Mouse (Mus musculus) stomach, embryonic 16.5 days (tissue): ENCODE measurements at regions not wholly inside any gene's neighbourhood (a gene's known extent, or its start where the extent isn't known, plus 50 kb on each side); places are given as distances from the start of the nearest gene placed in this dataset.

Source experiments
- ATAC-seq: fragments of 200-750 bp; cut with Nextera tagmentation; 2 replicates; pipeline ENCODE4 v1.8.0; 2017; ENCODE audit warnings: moderate number of reproducible peaks, moderate TSS enrichment; ENCODE audit not compliant: insufficient read depth, low FRiP score
- H3K27ac ChIP-seq: fragments of 300-500 bp; sonication (generic); 2 replicates; pipeline ENCODE4 v1.5.1; 2014; ENCODE audit warnings: low read length
- H3K27me3 ChIP-seq: fragments of 300-500 bp; sonication (generic); 2 replicates; pipeline ENCODE4 v1.6.1; 2014; ENCODE audit warnings: low read length, control low read depth, mixed read lengths; ENCODE audit not compliant: control insufficient read depth, insufficient read depth
- H3K36me3 ChIP-seq: fragments of 300-500 bp; sonication (generic); 2 replicates; pipeline ENCODE4 v1.6.1; 2014; ENCODE audit warnings: low read length; ENCODE audit not compliant: control insufficient read depth, insufficient read depth
- H3K4me1 ChIP-seq: fragments of 300-500 bp; sonication (generic); 2 replicates; pipeline ENCODE4 v1.6.1; 2014; ENCODE audit warnings: low read length, control low read depth, mixed read lengths; ENCODE audit not compliant: control insufficient read depth, insufficient read depth
- H3K4me2 ChIP-seq: fragments of 300-500 bp; sonication (generic); 2 replicates; pipeline ENCODE4 v1.6.1; 2014; ENCODE audit warnings: low read depth, low read length, mixed read lengths
- H3K4me3 ChIP-seq: fragments of 300-500 bp; sonication (generic); replicated peaks from 2 replicates; pipeline ENCODE4 v1.5.1; 2014; ENCODE audit warnings: mild to moderate bottlenecking, low read length
- H3K9ac ChIP-seq: fragments of 300-500 bp; sonication (generic); 2 replicates; pipeline ENCODE4 v1.6.1; 2014; ENCODE audit warnings: low read length
- H3K9me3 ChIP-seq: fragments of 300-500 bp; sonication (generic); replicated peaks from 2 replicates; pipeline ENCODE4 v1.6.1; 2016; ENCODE audit warnings: low read length, control low read depth; ENCODE audit not compliant: control insufficient read depth
- WGBS: fragments of 180-500 bp; shearing (Covaris S2); extraction: QIAGEN DNeasy Blood & Tissue Kit; methylation state at CpG from one replicate; pipeline ENCODE4 v1.1.7; 2014; 5-methylcytosine and 5-hydroxymethylcytosine counted together

DNA sequence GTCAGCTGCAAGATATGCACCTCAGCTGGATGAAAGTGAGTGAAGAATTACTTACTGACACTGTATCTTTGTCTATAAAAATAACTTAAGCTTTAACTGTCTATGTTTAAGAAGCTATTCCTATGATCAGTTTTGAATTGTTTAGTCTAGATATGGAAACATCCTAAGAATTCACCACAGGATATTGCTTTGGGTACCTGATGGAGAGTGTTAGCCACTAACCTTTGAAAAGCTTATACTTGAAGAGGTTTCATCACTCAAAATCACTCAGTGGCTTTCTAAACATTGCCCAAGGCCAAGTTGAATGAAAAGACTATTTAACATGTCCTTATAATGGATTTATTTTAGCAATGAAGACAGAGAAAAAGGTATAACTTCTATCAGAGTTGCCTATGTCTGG lies 111.6 kb upstream of the Kcnab1 start:
- Histone ChIP-seq H3K9me3 (no peaks in the 10 kb centered on the region), H3K4me3 (no peak overlapping the region), H3K9ac (no peak overlapping the region), H3K27me3 (no peaks in the 10 kb centered on the region), H3K27ac (no peak overlapping the region), H3K4me1 (no peaks in the 10 kb centered on the region), H3K36me3 (no peaks in the 10 kb centered on the region), H3K4me2 (no peak overlapping the region)
- no peak for ATAC-seq

DNA sequence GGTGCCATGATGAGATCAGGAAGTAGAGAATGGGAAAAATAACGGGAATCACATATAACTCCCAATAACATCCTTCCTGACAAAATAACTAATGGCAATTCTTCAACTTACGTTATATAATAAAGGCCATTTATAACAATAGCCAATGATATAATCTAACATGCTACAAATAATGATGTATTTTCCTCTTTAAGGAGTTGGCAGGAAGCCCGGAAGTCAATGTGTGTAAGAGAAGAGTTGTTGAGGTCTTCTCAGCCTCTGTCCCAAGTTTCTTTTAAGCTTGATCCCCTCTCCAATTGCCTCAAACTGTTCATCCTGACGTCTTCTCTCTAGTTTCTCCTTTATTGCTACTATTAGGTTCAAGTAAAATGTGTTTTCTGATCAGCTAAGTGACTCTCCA lies 108.1 kb upstream of the Kcnab1 start:
- Histone ChIP-seq H3K4me1 (no peaks in the 10 kb centered on the region), H3K27me3 (no peaks in the 10 kb centered on the region), H3K9ac (no peak overlapping the region), H3K4me2 (no peak overlapping the region), H3K27ac (no peak overlapping the region), H3K4me3 (no peak overlapping the region), H3K9me3 (no peaks in the 10 kb centered on the region), H3K36me3 (no peaks in the 10 kb centered on the region)
- ATAC-seq, result no peak
- WGBS, result 40% methylated on average over 4 of the region's 4 CpGs

DNA sequence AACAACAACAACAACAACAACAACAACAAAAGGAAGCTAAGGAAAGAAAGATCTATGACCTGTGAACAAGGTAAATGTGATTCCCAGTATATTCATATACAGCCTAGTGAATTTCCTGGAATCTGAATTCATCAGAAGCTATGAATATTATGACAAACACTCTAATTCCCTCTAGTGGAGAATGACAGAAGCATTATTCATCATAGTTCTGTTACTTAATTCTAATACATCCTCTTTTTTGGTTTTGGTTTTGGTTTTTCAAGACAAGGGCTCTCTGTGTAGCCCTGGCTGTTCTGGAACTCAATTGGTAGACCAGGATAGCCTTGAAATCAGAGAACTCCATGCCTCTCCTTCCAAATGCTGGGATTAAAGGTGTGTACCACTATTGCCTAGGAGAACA lies 106.6 kb upstream of the Kcnab1 start:
- Histone ChIP-seq H3K27me3 (no peaks in the 10 kb centered on the region), H3K9me3 (no peaks in the 10 kb centered on the region), H3K36me3 (no peaks in the 10 kb centered on the region), H3K27ac (no peak overlapping the region), H3K4me1 (no peaks in the 10 kb centered on the region), H3K4me3 (no peak overlapping the region), H3K9ac (no peak overlapping the region), H3K4me2 (no peak overlapping the region)
- no peak for ATAC-seq

DNA sequence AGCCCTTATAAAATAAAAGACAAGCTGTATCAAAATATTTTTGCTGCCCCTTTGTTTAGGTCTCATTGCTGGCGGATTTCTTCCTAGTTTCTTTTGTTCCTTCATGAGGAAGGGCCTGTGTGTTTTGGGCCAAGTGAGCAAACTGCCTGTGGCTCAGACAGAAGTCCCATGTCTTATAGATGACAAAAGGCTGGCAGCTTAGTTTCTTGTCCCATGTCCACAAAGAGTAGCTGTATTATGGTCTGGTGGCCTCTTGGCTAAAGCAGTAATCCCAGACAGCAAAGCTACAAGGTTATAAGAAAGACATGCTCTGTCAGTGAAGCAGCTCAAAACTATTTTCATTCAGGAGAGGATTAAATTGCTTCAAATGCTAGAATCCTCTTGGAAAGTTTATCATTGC lies 103.1 kb upstream of the Kcnab1 start:
- Histone ChIP-seq H3K4me1 (no peaks in the 10 kb centered on the region), H3K4me2 (no peak overlapping the region), H3K9me3 (no peaks in the 10 kb centered on the region), H3K27me3 (no peaks in the 10 kb centered on the region), H3K27ac (no peak overlapping the region), H3K4me3 (no peak overlapping the region), H3K36me3 (no peaks in the 10 kb centered on the region), H3K9ac (no peak overlapping the region)
- WGBS, result 71% methylated on average over 1 of the region's 1 CpGs
- no peak for ATAC-seq

DNA sequence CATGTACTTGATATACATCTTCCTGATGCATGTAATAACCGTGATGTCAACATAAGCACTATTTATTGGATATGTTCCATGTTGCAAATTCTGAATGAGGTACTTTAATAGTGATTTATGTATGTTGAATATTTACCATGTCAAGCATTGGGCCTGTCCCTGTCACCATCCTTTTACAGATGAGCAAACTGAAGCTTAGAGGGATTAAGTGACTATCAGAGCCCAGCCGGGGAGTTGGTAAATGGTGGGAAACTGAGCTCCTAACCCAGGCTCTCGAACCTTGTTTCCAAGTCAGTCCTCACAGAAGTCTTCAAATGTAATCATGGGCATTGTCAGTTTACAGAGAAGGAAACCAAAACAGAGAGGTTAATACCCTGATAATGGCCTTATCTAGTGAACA lies 102.6 kb upstream of the Kcnab1 start:
- H3K27ac ChIP-seq, result no peak overlapping the region
- no peaks in the 10 kb centered on the region for H3K9me3 ChIP-seq
- WGBS, result 50% methylated on average over 3 of the region's 3 CpGs
- no peak overlapping the region for H3K4me2 ChIP-seq
- no peaks in the 10 kb centered on the region for H3K27me3 ChIP-seq
- no peak overlapping the region for H3K4me3 ChIP-seq
- ATAC-seq, result no peak
- H3K4me1 ChIP-seq, result no peaks in the 10 kb centered on the region
- no peak overlapping the region for H3K9ac ChIP-seq
- no peaks in the 10 kb centered on the region for H3K36me3 ChIP-seq

DNA sequence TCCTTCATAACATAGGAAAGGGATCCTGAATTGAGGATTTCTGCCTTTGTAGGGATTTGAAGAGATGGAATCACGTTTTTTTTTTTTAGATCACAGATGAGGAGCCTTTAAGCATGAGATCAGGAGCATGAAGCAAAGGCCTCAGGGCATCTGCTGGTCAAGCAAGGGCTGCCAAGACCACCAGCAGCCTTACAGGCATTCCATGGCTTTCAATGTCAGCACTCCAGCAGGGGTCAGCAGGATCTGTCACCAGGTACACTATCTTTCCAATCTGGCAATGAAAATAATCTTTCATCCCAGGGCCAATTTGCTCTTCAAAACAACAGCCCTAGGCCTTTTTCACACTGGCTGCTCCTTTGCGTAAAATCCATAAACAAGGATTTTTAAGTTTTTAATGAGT lies 85.3 kb upstream of the Kcnab1 start:
- Histone ChIP-seq H3K9me3 (no peaks in the 10 kb centered on the region), H3K27ac (no peak overlapping the region), H3K9ac (no peak overlapping the region), H3K4me2 (no peak overlapping the region), H3K4me3 (no peak overlapping the region), H3K4me1 (no peaks in the 10 kb centered on the region), H3K27me3 (no peaks in the 10 kb centered on the region), H3K36me3 (no peaks in the 10 kb centered on the region)
- no peak for ATAC-seq
- 74% methylated on average over 2 of the region's 2 CpGs for WGBS

DNA sequence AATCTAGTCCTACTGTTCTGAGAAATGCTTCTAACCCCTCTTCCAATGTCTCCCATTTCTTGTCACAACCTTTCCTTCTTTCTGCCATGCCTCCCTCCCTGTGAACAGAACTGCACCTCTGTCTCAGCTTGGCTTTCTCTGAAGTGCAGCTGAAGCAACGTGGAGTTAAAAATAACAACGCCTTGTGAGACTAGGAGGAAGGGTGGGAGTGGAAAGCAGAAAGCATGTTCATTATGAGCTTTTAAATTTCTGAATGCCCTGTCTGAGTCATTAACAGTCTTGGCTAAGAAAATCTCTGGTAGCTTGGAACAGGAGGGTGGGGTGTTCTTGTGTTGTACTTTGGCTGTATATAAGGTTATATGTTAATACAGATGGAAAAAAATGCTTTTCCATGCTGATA lies 71.6 kb upstream of the Kcnab1 start:
- no peak overlapping the region for H3K4me2 ChIP-seq
- no peak overlapping the region for H3K27ac ChIP-seq
- ATAC-seq, result no peak
- no peaks in the 10 kb centered on the region for H3K9me3 ChIP-seq
- H3K4me1 ChIP-seq, result no peaks in the 10 kb centered on the region
- 70% methylated on average over 2 of the region's 2 CpGs for WGBS
- H3K36me3 ChIP-seq, result no peaks in the 10 kb centered on the region
- H3K4me3 ChIP-seq, result no peak overlapping the region
- H3K27me3 ChIP-seq, result no peaks in the 10 kb centered on the region
- no peak overlapping the region for H3K9ac ChIP-seq

DNA sequence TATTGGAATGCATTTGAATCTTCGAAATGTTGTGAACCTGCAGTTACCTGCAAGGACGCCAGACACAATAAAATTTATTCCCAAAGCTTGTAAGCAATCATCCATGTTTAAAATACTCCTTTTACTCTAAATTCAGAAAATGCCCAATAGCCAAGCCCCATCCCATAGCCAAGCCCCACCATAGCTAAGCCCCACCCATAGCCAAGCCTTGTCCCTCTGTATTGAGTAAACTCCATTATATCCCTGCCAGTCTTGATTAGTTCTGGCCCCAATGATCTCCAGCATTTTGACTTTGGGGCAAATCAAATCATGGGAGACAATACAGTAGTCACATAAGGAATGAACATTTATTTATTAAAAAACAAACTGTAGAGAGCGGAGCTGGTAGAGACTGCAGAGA lies 61.3 kb upstream of the Kcnab1 start:
- Histone ChIP-seq H3K27me3 (no peaks in the 10 kb centered on the region), H3K4me1 (no peaks in the 10 kb centered on the region), H3K4me3 (no peak overlapping the region), H3K4me2 (no peak overlapping the region), H3K36me3 (no peaks in the 10 kb centered on the region), H3K9me3 (no peaks in the 10 kb centered on the region), H3K9ac (no peak overlapping the region), H3K27ac (no peak overlapping the region)
- WGBS, result 88% methylated on average over 3 of the region's 3 CpGs
- ATAC-seq, result no peak

DNA sequence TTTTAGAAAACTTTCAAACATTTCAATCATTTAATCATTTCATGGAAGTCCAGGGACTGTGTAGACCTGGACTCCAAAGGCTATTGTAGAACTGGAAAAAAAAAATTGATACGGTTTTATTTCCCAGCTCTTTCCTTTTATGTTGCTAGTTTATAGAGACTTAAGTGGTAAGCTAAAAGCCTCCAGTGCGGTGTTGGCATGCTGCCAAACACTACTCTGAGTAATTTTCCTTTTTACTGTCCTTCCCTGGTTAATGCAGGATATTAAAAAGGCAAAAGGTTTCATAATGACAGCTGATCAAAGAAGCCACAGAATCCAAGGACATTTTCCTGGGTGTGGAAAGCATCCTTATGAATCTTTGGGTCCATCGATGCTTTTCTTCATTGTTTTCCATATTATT lies 53.8 kb upstream of the Kcnab1 start:
- WGBS, result 26% methylated on average over 3 of the region's 3 CpGs
- H3K9me3 ChIP-seq, result no peaks in the 10 kb centered on the region
- no peaks in the 10 kb centered on the region for H3K27me3 ChIP-seq
- no peak for ATAC-seq
- H3K4me3 ChIP-seq, result no peak overlapping the region
- no peak overlapping the region for H3K4me2 ChIP-seq
- H3K4me1 ChIP-seq, result no peaks in the 10 kb centered on the region
- no peak overlapping the region for H3K9ac ChIP-seq
- no peaks in the 10 kb centered on the region for H3K36me3 ChIP-seq
- H3K27ac ChIP-seq, result no peak overlapping the region
